Mouse (Mus musculus) thymus, adult 2 months (tissue): ENCODE results near the gene Tuba8. TPM values are rescaled to one million over a fixed set of nuclear protein-coding genes. Genes with fewer than 3 reads are reported as not detected.
A peak's percentile ranks its signal among the peaks of the same experiment; 100 is the strongest.

Experiments used
- DNase-seq: peaks from one replicate; pipeline ENCODE4 v3.0.0; 2021
- H3K27ac ChIP-seq: fragments of 200-500 bp; 2 replicates; pipeline ENCODE4 v1.5.1; 2012; ENCODE audit warnings: low read length, control low read depth; ENCODE audit not compliant: control insufficient read depth, insufficient read depth
- H3K27me3 ChIP-seq: fragments of 200-500 bp; 2 replicates; pipeline ENCODE4 v1.6.1; 2012; ENCODE audit warnings: mild to moderate bottlenecking, low read length, moderate library complexity, mixed read lengths; ENCODE audit not compliant: control insufficient read depth, insufficient read depth
- H3K36me3 ChIP-seq: fragments of 200-500 bp; 2 replicates; pipeline ENCODE4 v1.6.1; 2012; ENCODE audit warnings: mild to moderate bottlenecking, low read length, moderate library complexity; ENCODE audit not compliant: control insufficient read depth, insufficient read depth
- H3K4me1 ChIP-seq: fragments of 200-500 bp; replicated peaks from 2 replicates; pipeline ENCODE4 v1.6.1; 2012; ENCODE audit warnings: low read length; ENCODE audit not compliant: control insufficient read depth, insufficient read depth
- H3K4me3 ChIP-seq: fragments of 200-500 bp; 2 replicates; pipeline ENCODE4 v1.5.1; 2012; ENCODE audit warnings: mild to moderate bottlenecking, low read length, control low read depth, moderate library complexity; ENCODE audit not compliant: control insufficient read depth, insufficient read depth
- CTCF ChIP-seq: fragments of 200-500 bp; IDR thresholded peaks from 2 replicates; pipeline ENCODE4 v1.5.1; 2012; ENCODE audit warnings: mild to moderate bottlenecking, control low read depth, low read length, moderate library complexity, borderline replicate concordance; ENCODE audit not compliant: control insufficient read depth, poor library complexity, insufficient read depth; ENCODE audit errors: extremely low read depth
- POLR2A ChIP-seq: fragments of 200-500 bp; IDR thresholded peaks from 2 replicates; pipeline ENCODE4 v1.6.1; 2012; ENCODE audit warnings: mild to moderate bottlenecking, low read length, control low read depth, moderate library complexity; ENCODE audit not compliant: control insufficient read depth, poor library complexity, insufficient read depth; ENCODE audit errors: extremely low read depth
- WGBS: fragments of 180-500 bp; shearing (Covaris S2); methylation state at CpG from one replicate; pipeline ENCODE4 v1.1.7; 2018; 5-methylcytosine and 5-hydroxymethylcytosine counted together
- polyA plus RNA-seq: library from polyadenylated mRNA; depleted of rRNA; stranded (reverse); fragments of >200 nt; gene quantifications from 2 replicates; pipeline ENCODE4 v1.2.3, GENCODE M21; 2012

Tuba8 gene
- polyA plus RNA-seq, 1 experiment = 4.3 TPM

- DNase-seq = no peak
- Histone ChIP-seq H3K27ac (peak overlapping the region; percentile 36; the same call in 1 of the 2 replicates), H3K36me3 (no peaks in the 10 kb centered on the region; the same call in 1 of the 2 replicates)
These were observed 12.6 kb upstream of the Tuba8 start for GRCm38 (mm10) chr6:121197807-121198365.

GRCm38 (mm10) chr6:121200458-121200857, 10.0 kb upstream of the Tuba8 start:
- Histone ChIP-seq H3K4me1 (peaks cover 7% of the 10 kb centered on the region), H3K4me3 (no peak overlapping the region), H3K27ac (no peak overlapping the region), H3K36me3 (no peaks in the 10 kb centered on the region), H3K27me3 (no peaks in the 10 kb centered on the region)
- no peak for TF ChIP-seq CTCF
- no peak for TF ChIP-seq POLR2A
- no peak for DNase-seq
- WGBS = 81% methylated on average over 4 of the region's 4 CpGs

More at GRCm38 (mm10) chr6:121197807-121198365, 12.6 kb upstream of the Tuba8 start:
- H3K4me1 ChIP-seq = peaks cover 25% of the 10 kb centered on the region
- H3K4me3 ChIP-seq = no peak overlapping the region
- WGBS = 28% methylated on average over 9 of the region's 9 CpGs
- no peak for TF ChIP-seq CTCF
- TF ChIP-seq POLR2A = no peak
- H3K27me3 ChIP-seq = no peaks in the 10 kb centered on the region

GRCm38 (mm10) chr6:121202026-121202425, 8.5 kb upstream of the Tuba8 start:
- 97% methylated on average over 5 of the region's 5 CpGs for WGBS
- H3K27ac ChIP-seq = no peak overlapping the region
- H3K27me3 ChIP-seq = no peaks in the 10 kb centered on the region
- DNase-seq = no peak
- H3K36me3 ChIP-seq = no peaks in the 10 kb centered on the region
- no peak for TF ChIP-seq POLR2A
- TF ChIP-seq CTCF = no peak
- H3K4me3 ChIP-seq = no peak overlapping the region
- peaks cover 13% of the 10 kb centered on the region for H3K4me1 ChIP-seq

- DNase-seq = no peak
- no peak overlapping the region for H3K27ac ChIP-seq
- H3K27me3 ChIP-seq = no peaks in the 10 kb centered on the region; the same call in 1 of the 2 replicates
- TF ChIP-seq CTCF (no peak), POLR2A (no peak)
- peaks cover 32% of the 10 kb centered on the region for H3K4me1 ChIP-seq
- no peak overlapping the region for H3K4me3 ChIP-seq
- no peaks in the 10 kb centered on the region for H3K36me3 ChIP-seq
- 94% methylated on average over 5 of the region's 5 CpGs for WGBS
These were observed 4.0 kb upstream of the Tuba8 start for GRCm38 (mm10) chr6:121206481-121206880.

GRCm38 (mm10) chr6:121209584-121209983, 912 bp upstream of the Tuba8 start:
- Histone ChIP-seq H3K4me3 (no peak overlapping the region), H3K4me1 (peaks cover 38% of the 10 kb centered on the region), H3K27me3 (no peaks in the 10 kb centered on the region; the same call in 1 of the 2 replicates), H3K36me3 (no peaks in the 10 kb centered on the region), H3K27ac (no peak overlapping the region)
- DNase-seq = no peak
- WGBS = 91% methylated on average over 2 of the region's 2 CpGs
- TF ChIP-seq CTCF = no peak

GRCm38 (mm10) chr6:121210926-121211289, 412 bp downstream of the Tuba8 start:
- H3K27me3 ChIP-seq = no peaks in the 10 kb centered on the region; the same call in 1 of the 2 replicates
- no peak for DNase-seq
- peak overlapping the region; percentile 52 for H3K4me3 ChIP-seq
- TF ChIP-seq CTCF = no peak
- TF ChIP-seq POLR2A = no peak
- no peak overlapping the region for H3K27ac ChIP-seq
- H3K36me3 ChIP-seq = no peaks in the 10 kb centered on the region
- 3% methylated on average over 12 of the region's 12 CpGs for WGBS
- peaks cover 52% of the 10 kb centered on the region for H3K4me1 ChIP-seq

- no peak overlapping the region for H3K27ac ChIP-seq
- no peak for DNase-seq
These were observed 1.2 kb downstream of the Tuba8 start for GRCm38 (mm10) chr6:121211743-121212142.

More at GRCm38 (mm10) chr6:121211743-121212142, 1.2 kb downstream of the Tuba8 start:
- peak overlapping the region; percentile 52; the same call in 1 of the 2 replicates for H3K4me3 ChIP-seq
- H3K36me3 ChIP-seq = no peaks in the 10 kb centered on the region
- H3K27me3 ChIP-seq = no peaks in the 10 kb centered on the region; the same call in 1 of the 2 replicates
- TF ChIP-seq POLR2A (no peak), CTCF (no peak)
- H3K4me1 ChIP-seq = peaks cover 51% of the 10 kb centered on the region
- WGBS = 56% methylated on average over 5 of the region's 5 CpGs
